Mouse (Mus musculus) megakaryocyte, embryonic 14.5 days (primary cell): ENCODE measurements around the gene Abca2.

ENCODE experiments used
- FLI1 ChIP-seq: IDR thresholded peaks from 2 replicates; pipeline ENCODE4 v1.6.1; 2012; ENCODE audit warnings: low read length, inconsistent platforms, mixed read lengths
- GATA1 ChIP-seq: IDR thresholded peaks from 3 replicates; pipeline ENCODE4 v1.6.1; 2012; ENCODE audit warnings: mixed read lengths, low read length, inconsistent platforms, borderline replicate concordance

GRCm38 (mm10) chr2:25394281-25395221 lies 34.0 kb upstream of the Abca2 start:
- TF ChIP-seq GATA1 (no peak), FLI1 (no peak)
